Mouse (Mus musculus) lung, embryonic 15.5 days (tissue): ENCODE measurements around the gene Bex6. TPM values are rescaled to one million over a fixed set of nuclear protein-coding genes. Genes with fewer than 3 reads are reported as not detected.

ENCODE experiments used
- ATAC-seq: fragments of 200-750 bp; cut with Nextera tagmentation; 2 replicates; pipeline ENCODE4 v1.8.0; 2017; ENCODE audit warnings: moderate number of reproducible peaks, borderline replicate concordance; ENCODE audit not compliant: low FRiP score, low TSS enrichment; ENCODE audit errors: extremely low read depth
- H3K27ac ChIP-seq: fragments of 300-500 bp; sonication (generic); 2 replicates; pipeline ENCODE4 v1.5.1; 2015; ENCODE audit warnings: moderate library complexity, mild to moderate bottlenecking, inconsistent platforms
- H3K27me3 ChIP-seq: fragments of 300-500 bp; sonication (generic); 2 replicates; pipeline ENCODE4 v1.6.1; 2015; ENCODE audit warnings: inconsistent platforms
- H3K36me3 ChIP-seq: fragments of 300-500 bp; sonication (generic); 2 replicates; pipeline ENCODE4 v1.6.1; 2015; ENCODE audit warnings: inconsistent platforms
- H3K4me1 ChIP-seq: fragments of 300-500 bp; sonication (generic); 2 replicates; pipeline ENCODE4 v1.6.1; 2015; ENCODE audit warnings: inconsistent platforms
- H3K4me2 ChIP-seq: fragments of 300-500 bp; sonication (generic); 2 replicates; pipeline ENCODE4 v1.6.1; 2015; ENCODE audit warnings: inconsistent platforms, mild to moderate bottlenecking, moderate library complexity
- H3K4me3 ChIP-seq: fragments of 300-500 bp; sonication (generic); 2 replicates; pipeline ENCODE4 v1.5.1; 2015; ENCODE audit warnings: mild to moderate bottlenecking, inconsistent platforms
- H3K9ac ChIP-seq: fragments of 300-500 bp; sonication (generic); 2 replicates; pipeline ENCODE4 v1.6.1; 2015; ENCODE audit warnings: inconsistent platforms
- H3K9me3 ChIP-seq: fragments of 300-500 bp; sonication (generic); 2 replicates; pipeline ENCODE4 v1.6.1; 2016; ENCODE audit warnings: inconsistent platforms
- WGBS: fragments of 180-500 bp; shearing (Covaris S2); methylation state at CpG from one replicate; pipeline ENCODE4 v1.1.7; 2015; 5-methylcytosine and 5-hydroxymethylcytosine counted together
- polyA plus RNA-seq: library from polyadenylated mRNA; unstranded; fragments of >200 nt; fragmentation: Nextera tagmentation; extraction: Ambion mirVana; gene quantifications from 2 replicates; pipeline ENCODE4 v1.2.1, GENCODE M21; 2015

Bex6 gene
- 0.20 and 0.36 TPM in 2 replicates for polyA plus RNA-seq

GRCm38 (mm10) chr16:32179333-32179901 lies at the start of gene Bex6:
TSS of gene Bex6 (plus strand) at chr16:32179823.
- Histone ChIP-seq H3K9ac (no peak within 1 kb of the TSS), H3K9me3 (no peaks in the 10 kb centered on the region), H3K27me3 (no peaks in the 10 kb centered on the region), H3K4me2 (no peak within 1 kb of the TSS), H3K27ac (no peak within 1 kb of the TSS), H3K36me3 (no peaks in the 10 kb centered on the region), H3K4me3 (no peak within 1 kb of the TSS), H3K4me1 (0 out of 2 replicates have a peak, but pooled peaks cover 4% of the 10 kb centered on the region)
- ATAC-seq, result no peak
- 77% methylated on average over 6 of the region's 6 CpGs for WGBS

GRCm38 (mm10) chr16:32130190-32130826 lies 49.3 kb upstream of the Bex6 start:
- ATAC-seq, result peak; percentile 79
- H3K27ac ChIP-seq, result peak overlapping the region; percentile 43

GRCm38 (mm10) chr16:32133148-32133547 lies 46.5 kb upstream of the Bex6 start:
- Histone ChIP-seq H3K9ac (no peak overlapping the region), H3K27me3 (no peaks in the 10 kb centered on the region), H3K4me1 (no peaks in the 10 kb centered on the region), H3K4me3 (no peak overlapping the region), H3K27ac (no peak overlapping the region), H3K36me3 (no peaks in the 10 kb centered on the region), H3K9me3 (no peaks in the 10 kb centered on the region), H3K4me2 (no peak overlapping the region)
- no peak for ATAC-seq
- WGBS, result 67% methylated on average over 3 of the region's 3 CpGs

More at GRCm38 (mm10) chr16:32130190-32130826, 49.3 kb upstream of the Bex6 start:
- 54% methylated on average over 16 of the region's 16 CpGs for WGBS
- Histone ChIP-seq H3K9me3 (no peaks in the 10 kb centered on the region), H3K4me2 (peak overlapping the region; percentile 37), H3K4me1 (no peaks in the 10 kb centered on the region; the same call in 1 of the 2 replicates), H3K4me3 (peak overlapping the region; percentile 9), H3K9ac (no peak overlapping the region), H3K36me3 (no peaks in the 10 kb centered on the region), H3K27me3 (no peaks in the 10 kb centered on the region)

- no peaks in the 10 kb centered on the region for H3K36me3 ChIP-seq
- no peak overlapping the region for H3K9ac ChIP-seq
- H3K4me2 ChIP-seq, result no peak overlapping the region
- no peak overlapping the region for H3K4me3 ChIP-seq
- ATAC-seq, result no peak
- H3K27ac ChIP-seq, result no peak overlapping the region
- H3K9me3 ChIP-seq, result no peaks in the 10 kb centered on the region
- H3K27me3 ChIP-seq, result no peaks in the 10 kb centered on the region
- no peaks in the 10 kb centered on the region for H3K4me1 ChIP-seq
- 76% methylated on average over 7 of the region's 7 CpGs for WGBS
Observed at GRCm38 (mm10) chr16:32135842-32136357, 43.7 kb upstream of the Bex6 start.

- Histone ChIP-seq H3K36me3 (peaks cover 17% of the 10 kb centered on the region), H3K27ac (no peak overlapping the region), H3K4me2 (no peak overlapping the region), H3K27me3 (no peaks in the 10 kb centered on the region), H3K9me3 (no peaks in the 10 kb centered on the region), H3K9ac (no peak overlapping the region), H3K4me3 (no peak overlapping the region), H3K4me1 (no peaks in the 10 kb centered on the region)
- WGBS, result 63% methylated on average over 1 of the region's 1 CpGs
- no peak for ATAC-seq
Observed at GRCm38 (mm10) chr16:32138954-32139353, 40.7 kb upstream of the Bex6 start.

GRCm38 (mm10) chr16:32143766-32144165 lies 35.9 kb upstream of the Bex6 start:
- no peaks in the 10 kb centered on the region for H3K9me3 ChIP-seq
- H3K27me3 ChIP-seq, result no peaks in the 10 kb centered on the region
- no peaks in the 10 kb centered on the region for H3K4me1 ChIP-seq
- no peak overlapping the region for H3K27ac ChIP-seq
- H3K4me2 ChIP-seq, result no peak overlapping the region
- H3K4me3 ChIP-seq, result no peak overlapping the region
- H3K36me3 ChIP-seq, result peaks cover 39% of the 10 kb centered on the region
- no peak overlapping the region for H3K9ac ChIP-seq
- no peak for ATAC-seq
- 92% methylated on average over 15 of the region's 15 CpGs for WGBS

GRCm38 (mm10) chr16:32144592-32144991 lies 35.0 kb upstream of the Bex6 start:
- Histone ChIP-seq H3K27me3 (no peaks in the 10 kb centered on the region), H3K4me1 (no peaks in the 10 kb centered on the region), H3K9ac (no peak overlapping the region), H3K27ac (no peak overlapping the region), H3K36me3 (peaks cover 39% of the 10 kb centered on the region), H3K4me2 (no peak overlapping the region), H3K4me3 (no peak overlapping the region), H3K9me3 (no peaks in the 10 kb centered on the region)
- 92% methylated on average over 17 of the region's 17 CpGs for WGBS
- ATAC-seq, result no peak

GRCm38 (mm10) chr16:32147589-32148207 lies 31.9 kb upstream of the Bex6 start:
- no peak overlapping the region for H3K4me3 ChIP-seq
- no peaks in the 10 kb centered on the region for H3K9me3 ChIP-seq
- H3K27ac ChIP-seq, result no peak overlapping the region
- H3K4me1 ChIP-seq, result no peaks in the 10 kb centered on the region
- no peaks in the 10 kb centered on the region for H3K27me3 ChIP-seq
- no peak for ATAC-seq
- H3K9ac ChIP-seq, result no peak overlapping the region
- 0 out of 2 replicates have a peak overlapping the region, but pooled peaks have one; percentile 26 for H3K4me2 ChIP-seq
- H3K36me3 ChIP-seq, result peaks cover 33% of the 10 kb centered on the region
- WGBS, result 67% methylated on average over 11 of the region's 13 CpGs

- no peak overlapping the region for H3K4me3 ChIP-seq
- H3K4me2 ChIP-seq, result no peak overlapping the region
- no peaks in the 10 kb centered on the region for H3K9me3 ChIP-seq
- H3K27ac ChIP-seq, result no peak overlapping the region
- no peak for ATAC-seq
- H3K27me3 ChIP-seq, result no peaks in the 10 kb centered on the region
- WGBS, result 92% methylated on average over 1 of the region's 1 CpGs
- H3K4me1 ChIP-seq, result no peaks in the 10 kb centered on the region
- H3K36me3 ChIP-seq, result no peaks in the 10 kb centered on the region; the same call in 1 of the 2 replicates
- no peak overlapping the region for H3K9ac ChIP-seq
Observed at GRCm38 (mm10) chr16:32153976-32154375, 25.6 kb upstream of the Bex6 start.

GRCm38 (mm10) chr16:32154437-32154836 lies 25.2 kb upstream of the Bex6 start:
- Histone ChIP-seq H3K27me3 (no peaks in the 10 kb centered on the region), H3K9me3 (no peaks in the 10 kb centered on the region), H3K4me1 (no peaks in the 10 kb centered on the region), H3K4me3 (no peak overlapping the region), H3K27ac (no peak overlapping the region), H3K9ac (no peak overlapping the region), H3K4me2 (no peak overlapping the region), H3K36me3 (no peaks in the 10 kb centered on the region; the same call in 1 of the 2 replicates)
- no peak for ATAC-seq
- 52% methylated on average over 13 of the region's 13 CpGs for WGBS

GRCm38 (mm10) chr16:32156719-32157118 lies 22.9 kb upstream of the Bex6 start:
- 34% methylated on average over 3 of the region's 3 CpGs for WGBS
- Histone ChIP-seq H3K27me3 (no peaks in the 10 kb centered on the region), H3K4me3 (no peak overlapping the region), H3K9me3 (no peaks in the 10 kb centered on the region), H3K36me3 (no peaks in the 10 kb centered on the region; the same call in 1 of the 2 replicates), H3K4me2 (no peak overlapping the region), H3K9ac (no peak overlapping the region), H3K27ac (no peak overlapping the region), H3K4me1 (0 out of 2 replicates have a peak, but pooled peaks cover 3% of the 10 kb centered on the region)
- no peak for ATAC-seq

GRCm38 (mm10) chr16:32157369-32157768 lies 22.3 kb upstream of the Bex6 start:
- Histone ChIP-seq H3K4me2 (no peak overlapping the region), H3K9me3 (no peaks in the 10 kb centered on the region), H3K4me1 (0 out of 2 replicates have a peak, but pooled peaks cover 3% of the 10 kb centered on the region), H3K27ac (no peak overlapping the region), H3K9ac (no peak overlapping the region), H3K4me3 (no peak overlapping the region), H3K27me3 (no peaks in the 10 kb centered on the region), H3K36me3 (no peaks in the 10 kb centered on the region; the same call in 1 of the 2 replicates)
- no peak for ATAC-seq
- 76% methylated on average over 2 of the region's 2 CpGs for WGBS
